ENCODE assay signal across 25 mouse cellular contexts in the genomic region with DNA sequence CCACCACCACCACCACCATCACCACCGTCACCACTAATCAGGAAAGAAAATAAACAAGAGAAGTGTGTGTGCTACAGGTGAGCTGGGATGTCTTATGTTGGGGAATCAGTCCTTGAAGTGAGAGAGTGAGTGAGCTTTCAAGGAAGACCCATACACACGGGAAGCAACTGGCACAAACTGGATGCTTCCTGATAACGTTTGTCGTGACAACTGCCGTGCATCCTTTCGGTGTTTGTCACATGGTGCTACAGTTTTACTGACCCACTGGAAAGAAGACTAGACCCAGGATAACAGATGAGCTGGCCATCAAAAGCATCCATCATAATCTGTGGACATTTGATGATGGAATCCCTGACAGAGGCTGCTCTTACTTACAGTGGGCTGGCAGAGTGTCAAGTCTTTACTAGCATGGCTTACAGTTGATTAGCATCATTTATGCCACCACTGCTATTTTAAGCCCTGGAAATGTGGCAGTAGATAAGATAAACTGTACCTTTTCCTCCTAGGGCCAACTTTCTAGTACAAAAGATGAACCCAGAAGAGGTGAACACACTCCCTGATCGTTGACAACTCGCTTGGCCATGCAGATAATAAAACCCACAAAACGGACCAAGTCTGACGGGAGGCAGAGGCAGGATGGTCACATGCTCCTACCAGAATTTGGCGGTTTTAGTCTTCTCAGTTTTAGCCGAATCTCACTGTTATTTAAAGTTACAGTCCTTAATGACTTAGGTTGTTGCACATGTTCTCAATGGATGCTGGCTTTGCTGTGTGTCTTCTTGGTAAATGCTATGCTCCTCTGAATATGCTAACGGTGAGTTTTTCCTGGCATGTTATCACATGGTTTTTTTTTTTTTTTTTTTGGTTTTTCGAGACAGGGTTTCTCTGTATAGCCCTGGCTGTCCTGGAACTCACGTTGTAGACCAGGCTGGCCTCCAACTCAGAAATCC. TPM values are rescaled to one million over a fixed set of nuclear protein-coding genes. Genes with fewer than 3 reads are reported as not detected.
A peak's percentile ranks its signal among the peaks of the same experiment; 100 is the strongest.
DNase-seq lines count a peak whose midpoint lies in the region; ATAC-seq and TF ChIP-seq lines count a peak whose summit lies in the region.
"Had no signal": no experiment of that assay in that cellular context is flagged by ENCODE, and none has a peak within 500 bp of the region (broad histone marks: within the 10 kb centered on the region; RNA-seq: fewer than 3 reads in every experiment).

No protein-coding gene starts in this region.

- no peak for ATAC-seq in liver, embryonic 13.5 days (ENCODE audit: low read depth)
- ATAC-seq: activated CD4-positive, CD25-positive, alpha-beta regulatory T cell, adult 4 months; CD4-positive, CD25-positive, alpha-beta regulatory T cell, adult 4 months; hindbrain, postnatal 0 days had no signal

- peaks cover 39% of the 10 kb centered on the region for H3K4me1 ChIP-seq in liver, embryonic 13.5 days (replicated peaks)
- H3K4me1 ChIP-seq in small intestine, adult 2 months (ENCODE audit: control insufficient read depth, insufficient read depth, insufficient read length, low read length), result peaks cover 14% of the 10 kb centered on the region

- WGBS in liver, embryonic 13.5 days (ENCODE audit: insufficient replicate concordance), result 20% methylated on average over 15 of the region's 15 CpGs
- 37% methylated on average over 15 of the region's 15 CpGs for WGBS in small intestine, adult 2 months

- no peaks in the 10 kb centered on the region for H3K36me3 ChIP-seq in liver, embryonic 13.5 days
- H3K36me3 ChIP-seq in small intestine, adult 2 months (ENCODE audit: control insufficient read depth, insufficient read depth, low read length), result 0 out of 2 replicates have a peak, but pooled peaks cover 3% of the 10 kb centered on the region
- H3K36me3 ChIP-seq: forebrain, embryonic 12.5 days; heart, embryonic 12.5 days; hindbrain, embryonic 10.5 days; limb, embryonic 13.5 days; lung, embryonic 15.5 days; neural tube, embryonic 15.5 days had no signal

- no peaks in the 10 kb centered on the region for H3K9me3 ChIP-seq in liver, embryonic 13.5 days (replicated peaks)
- H3K9me3 ChIP-seq: forebrain, embryonic 12.5 days; heart, embryonic 12.5 days; hindbrain, embryonic 10.5 days; limb, embryonic 13.5 days; lung, embryonic 15.5 days; neural tube, embryonic 15.5 days had no signal

- no peak overlapping the region for H3K4me3 ChIP-seq in liver, embryonic 13.5 days (replicated peaks)
- H3K4me3 ChIP-seq in small intestine, adult 2 months (ENCODE audit: low read depth, low read length), result no peak overlapping the region
- H3K4me3 ChIP-seq: forebrain, embryonic 12.5 days; heart, embryonic 12.5 days; hindbrain, embryonic 10.5 days; layer of hippocampus, adult 2 months; limb, embryonic 13.5 days; lung, embryonic 15.5 days; neural tube, embryonic 15.5 days had no signal

- H3K27me3 ChIP-seq in liver, embryonic 13.5 days, result no peaks in the 10 kb centered on the region
- H3K27me3 ChIP-seq in small intestine, adult 2 months (ENCODE audit: control insufficient read depth, insufficient read depth, low read length), result no peaks in the 10 kb centered on the region
- H3K27me3 ChIP-seq: forebrain, embryonic 12.5 days; heart, embryonic 12.5 days; limb, embryonic 13.5 days; lung, embryonic 15.5 days; neural tube, embryonic 15.5 days had no signal

- TF ChIP-seq POLR2A in small intestine, adult 2 months (IDR thresholded peaks at IDR 0.05; ENCODE audit: low read depth, low read length), result no peak

- no peak overlapping the region for H3K27ac ChIP-seq in liver, embryonic 13.5 days
- peak overlapping the region; percentile 30; the same call in 1 of the 2 replicates for H3K27ac ChIP-seq in small intestine, adult 2 months (ENCODE audit: insufficient read depth, low read depth, low read length)
- H3K27ac ChIP-seq: forebrain, embryonic 12.5 days; hindbrain, embryonic 10.5 days; hindbrain, postnatal 0 days; layer of hippocampus, adult 2 months; limb, embryonic 13.5 days; lung, embryonic 15.5 days; macrophage; neural tube, embryonic 15.5 days had no signal

- no peak overlapping the region; the same call in 1 of the 2 replicates for H3K9ac ChIP-seq in liver, embryonic 13.5 days
- H3K9ac ChIP-seq: forebrain, embryonic 12.5 days; heart, embryonic 12.5 days; limb, embryonic 13.5 days; lung, embryonic 15.5 days; neural tube, embryonic 15.5 days had no signal

- no peak for TF ChIP-seq CTCF in small intestine, adult 2 months (IDR thresholded peaks at IDR 0.05; ENCODE audit: extremely low read depth, insufficient read length, insufficient replicate concordance, low read depth, low read length)

- H3K4me2 ChIP-seq in liver, embryonic 13.5 days, result 0 out of 2 replicates have a peak overlapping the region, but pooled peaks have one; percentile 25
- H3K4me2 ChIP-seq: forebrain, embryonic 12.5 days; heart, embryonic 12.5 days; limb, embryonic 13.5 days; lung, embryonic 15.5 days; neural tube, embryonic 15.5 days had no signal

- DNase-seq in heart, adult 11 months, result peak; percentile 79
- DNase-seq in heart, postnatal 14 days, result no peak
- DNase-seq in ZHBTc4 (ENCODE audit: low read depth, low spot score), result peak; percentile 51
- DNase-seq in liver, embryonic 13.5 days, result peak; percentile 15
- no peak for DNase-seq in spleen, adult 12 weeks (ENCODE audit: low spot score)
- no peak for DNase-seq in neural tube, embryonic 10.5 days (ENCODE audit: extremely low spot score, low spot score)
- DNase-seq in heart, postnatal 36 days, result no peak
- DNase-seq: cerebellum, adult 2 months; kidney, adult 18-20 months; kidney, postnatal 10 days; layer of hippocampus, postnatal 36 days; midbrain, embryonic 14.5 days; thymus, postnatal 25 days had no signal

- intact Hi-C loops in heart, postnatal 14 days (cut with DNase I), result no loop called here
- intact Hi-C loops in heart, postnatal 36 days (cut with DNase I), result no loop called here

RNA-seq across cellular contexts. Expression of gene Etnk1, which starts 2.8 kb away (rescaled TPM):
- total RNA-seq in heart, postnatal 14 days (2021), result 10 to 100 TPM; 26.9 to 28.9 TPM
- 8.0 and 10.0 TPM in 2 replicates for polyA plus RNA-seq in liver, embryonic 13.5 days (2015; fragmentation: Nextera tagmentation; extraction: Ambion mirVana)
- polyA plus RNA-seq in small intestine, adult 2 months (2012; rRNA removed), result 65.2 and 77.7 TPM in 2 replicates
- total RNA-seq in heart, postnatal 36 days (2021), result 10 to 100 TPM; 23.8 to 26.9 TPM

Comparison
In these comparisons a context has a peak if more than half of its experiments do, and no peak if none do; other contexts are left out.
1. DNase-seq: peak in heart, adult 11 months (single experiment), ZHBTc4 (single experiment) and liver, embryonic 13.5 days (single experiment); none in heart, postnatal 14 days (0 of 2), spleen, adult 12 weeks (single experiment), neural tube, embryonic 10.5 days (single experiment) and heart, postnatal 36 days (0 of 2).